Mouse (Mus musculus) neural tube, embryonic 15.5 days (tissue): ENCODE results near the gene Ttl. TPM values are rescaled to one million over a fixed set of nuclear protein-coding genes. Genes with fewer than 3 reads are reported as not detected.

Source experiments
- ATAC-seq: fragments of 200-750 bp; cut with Nextera tagmentation; 2 replicates; pipeline ENCODE4 v1.8.0; 2017; ENCODE audit warnings: mild to moderate bottlenecking, moderate TSS enrichment, moderate library complexity; ENCODE audit not compliant: low FRiP score
- H3K27ac ChIP-seq: fragments of 300-500 bp; sonication (generic); replicated peaks from 2 replicates; pipeline ENCODE4 v1.5.1; 2015; ENCODE audit warnings: mild to moderate bottlenecking, inconsistent platforms
- H3K27me3 ChIP-seq: fragments of 300-500 bp; sonication (generic); replicated peaks from 2 replicates; pipeline ENCODE4 v1.6.1; 2015; ENCODE audit warnings: inconsistent platforms
- H3K36me3 ChIP-seq: fragments of 300-500 bp; sonication (generic); 2 replicates; pipeline ENCODE4 v1.6.1; 2015; ENCODE audit warnings: inconsistent platforms
- H3K4me1 ChIP-seq: fragments of 300-500 bp; sonication (generic); 2 replicates; pipeline ENCODE4 v1.6.1; 2015; ENCODE audit warnings: inconsistent platforms
- H3K4me2 ChIP-seq: fragments of 300-500 bp; sonication (generic); 2 replicates; pipeline ENCODE4 v1.6.1; 2015; ENCODE audit warnings: inconsistent platforms, mild to moderate bottlenecking, moderate library complexity
- H3K4me3 ChIP-seq: fragments of 300-500 bp; sonication (generic); replicated peaks from 2 replicates; pipeline ENCODE4 v1.5.1; 2015; ENCODE audit warnings: mild to moderate bottlenecking, inconsistent platforms
- H3K9ac ChIP-seq: fragments of 300-500 bp; sonication (generic); replicated peaks from 2 replicates; pipeline ENCODE4 v1.6.1; 2015; ENCODE audit warnings: mild to moderate bottlenecking, inconsistent platforms
- H3K9me3 ChIP-seq: fragments of 300-500 bp; sonication (generic); replicated peaks from 2 replicates; pipeline ENCODE4 v1.6.1; 2016; ENCODE audit warnings: inconsistent platforms
- WGBS: fragments of 180-500 bp; shearing (Covaris S2); methylation state at CpG from one replicate; pipeline ENCODE4 v1.1.7; 2015; ENCODE audit warnings: mixed read lengths; 5-methylcytosine and 5-hydroxymethylcytosine counted together
- polyA plus RNA-seq: library from polyadenylated mRNA; unstranded; fragments of >200 nt; fragmentation: Nextera tagmentation; extraction: Ambion mirVana; gene quantifications from 2 replicates; pipeline ENCODE4 v1.2.1, GENCODE M21; 2015

The Ttl gene
- polyA plus RNA-seq, 1 experiment from 2014 or later = 45.4 TPM

DNA sequence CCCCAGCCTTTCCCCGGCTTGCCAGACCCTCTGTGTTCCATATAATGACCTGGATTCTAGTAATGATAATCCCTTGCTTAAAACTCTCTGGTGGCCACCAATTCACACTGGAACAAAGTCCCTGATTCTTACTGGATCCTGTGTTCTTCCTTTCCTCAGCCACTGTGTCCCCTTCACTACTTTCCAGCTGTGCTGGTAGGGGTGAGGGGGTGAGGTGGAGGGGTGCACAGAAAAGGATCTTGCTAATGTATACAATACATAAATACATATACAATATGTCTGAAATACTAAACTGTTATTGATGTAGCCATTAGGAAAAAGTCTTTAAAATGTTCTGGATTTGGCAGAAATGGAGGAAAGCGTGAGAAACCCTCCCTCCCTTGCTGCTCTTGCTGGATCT, 65.0 kb downstream of the Ttl start:
- H3K4me1 ChIP-seq = peaks cover 17% of the 10 kb centered on the region
- H3K27me3 ChIP-seq = no peaks in the 10 kb centered on the region
- H3K36me3 ChIP-seq = peaks cover 38% of the 10 kb centered on the region
- peaks cover 6% of the 10 kb centered on the region; the same call in 1 of the 2 replicates for H3K9me3 ChIP-seq
- WGBS = 97% methylated on average over 2 of the region's 2 CpGs
- no peak for ATAC-seq
- H3K27ac ChIP-seq = peak overlapping the region; percentile 90; the same call in 1 of the 2 replicates
- peak overlapping the region; percentile 62 for H3K4me3 ChIP-seq
- peak overlapping the region; percentile 84 for H3K4me2 ChIP-seq
- H3K9ac ChIP-seq = peak overlapping the region; percentile 68; the same call in 1 of the 2 replicates

DNA sequence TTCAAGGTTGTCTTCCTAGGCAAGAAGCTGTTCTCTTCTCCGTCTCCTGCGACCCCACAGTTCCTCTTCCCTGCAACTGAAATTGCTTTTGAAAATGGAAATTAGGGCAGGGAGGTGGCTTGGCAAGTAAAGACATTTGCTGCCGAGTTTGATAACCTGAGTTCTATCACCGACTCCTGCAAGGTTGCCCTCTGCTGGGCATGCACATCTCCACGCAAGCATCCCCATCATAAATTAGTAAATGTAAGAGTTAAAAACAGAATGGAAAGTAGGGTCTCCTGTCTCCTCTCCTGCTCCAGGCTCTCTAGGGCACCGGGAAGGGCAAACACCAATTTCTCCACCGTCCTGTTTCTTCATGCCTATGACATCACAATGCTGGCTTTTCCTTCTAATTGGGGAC, 66.5 kb downstream of the Ttl start:
- Histone ChIP-seq H3K4me1 (peaks cover 17% of the 10 kb centered on the region), H3K9ac (no peak overlapping the region), H3K4me2 (no peak overlapping the region), H3K9me3 (peaks cover 6% of the 10 kb centered on the region; the same call in 1 of the 2 replicates), H3K36me3 (peaks cover 25% of the 10 kb centered on the region), H3K27me3 (no peaks in the 10 kb centered on the region), H3K4me3 (no peak overlapping the region), H3K27ac (no peak overlapping the region)
- 93% methylated on average over 7 of the region's 7 CpGs for WGBS
- no peak for ATAC-seq

DNA sequence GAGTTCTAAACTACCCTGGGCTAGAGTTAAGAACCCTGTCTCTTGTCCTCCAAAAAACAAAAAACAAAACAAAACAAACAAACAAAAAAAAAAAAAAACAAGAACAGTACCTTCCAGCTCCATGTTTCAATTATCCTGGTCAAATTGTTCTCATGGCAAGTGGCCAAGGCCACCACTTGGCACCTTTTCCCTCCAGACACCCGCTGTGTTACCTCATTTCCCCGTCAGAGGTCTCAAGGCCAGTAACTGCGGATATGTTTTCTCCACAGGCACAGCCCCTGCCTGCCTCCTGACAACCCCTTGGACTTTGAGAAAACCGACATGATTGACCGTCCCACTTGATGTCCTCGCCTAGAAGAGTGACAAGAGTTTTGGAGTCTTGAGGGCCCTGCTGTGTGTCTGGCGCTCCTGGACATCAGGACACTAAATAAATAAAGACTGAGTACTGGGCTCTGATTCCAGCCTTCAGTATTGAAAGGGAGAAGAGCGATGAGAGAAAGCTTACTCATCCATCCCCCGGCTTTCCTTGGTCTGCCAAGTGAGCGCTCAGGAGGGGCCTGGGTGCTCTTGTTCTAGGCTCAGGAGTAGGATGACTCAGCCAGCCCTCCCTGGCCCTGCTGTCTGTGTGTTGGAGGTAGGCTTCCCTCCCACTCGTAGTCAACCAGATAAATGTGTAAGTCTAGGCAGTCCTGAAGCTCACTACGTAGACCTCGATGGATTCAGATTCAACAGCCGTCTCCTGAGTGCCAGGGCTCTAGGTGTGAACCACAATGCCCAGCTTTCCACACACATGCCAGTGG, 67.5 kb downstream of the Ttl start:
- no peak overlapping the region for H3K4me3 ChIP-seq
- H3K9ac ChIP-seq = no peak overlapping the region
- H3K4me1 ChIP-seq = peaks cover 17% of the 10 kb centered on the region
- peaks cover 6% of the 10 kb centered on the region; the same call in 1 of the 2 replicates for H3K9me3 ChIP-seq
- H3K4me2 ChIP-seq = no peak overlapping the region
- no peak for ATAC-seq
- H3K27me3 ChIP-seq = no peaks in the 10 kb centered on the region
- H3K36me3 ChIP-seq = peaks cover 20% of the 10 kb centered on the region
- no peak overlapping the region for H3K27ac ChIP-seq
- 97% methylated on average over 14 of the region's 14 CpGs for WGBS

DNA sequence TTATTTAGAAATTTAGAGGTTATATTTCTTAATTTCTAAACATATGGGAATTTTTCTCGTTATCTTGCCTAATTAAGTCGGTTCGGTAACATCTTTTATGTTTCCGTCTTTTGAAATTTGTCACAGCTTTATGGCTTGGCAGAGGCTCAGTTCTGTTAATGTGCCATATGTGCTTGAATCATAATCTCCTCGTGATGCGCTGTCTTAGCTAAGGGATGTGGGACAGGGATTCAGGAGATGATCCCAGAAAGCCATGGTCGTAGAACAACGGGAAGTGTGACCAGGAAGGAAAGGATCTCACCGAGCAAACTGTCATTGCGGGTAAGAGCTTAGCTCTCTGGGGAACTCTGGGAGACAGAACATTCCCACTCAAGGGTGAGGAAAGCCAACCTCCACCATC, 74.2 kb downstream of the Ttl start:
- H3K4me1 ChIP-seq = no peaks in the 10 kb centered on the region

More for the DNA sequence above, 74.2 kb downstream of the Ttl start:
- Histone ChIP-seq H3K9ac (no peak overlapping the region), H3K27ac (peak overlapping the region; percentile 49; the same call in 1 of the 2 replicates), H3K4me3 (no peak overlapping the region), H3K27me3 (no peaks in the 10 kb centered on the region), H3K4me2 (no peak overlapping the region), H3K36me3 (no peaks in the 10 kb centered on the region), H3K9me3 (no peaks in the 10 kb centered on the region)
- ATAC-seq = no peak
- WGBS = 71% methylated on average over 10 of the region's 10 CpGs

Other genes with a start within 250 kb of the Ttl start
- 37.4 and 37.6 TPM in 2 replicates for gene Tmem87b, start 247.8 kb upstream of the Ttl start, polyA plus RNA-seq
- 3.4 and 4.2 TPM in 2 replicates for gene Fbln7, start 203.0 kb upstream of the Ttl start, polyA plus RNA-seq
- 11.5 and 12.6 TPM in 2 replicates for gene Zc3h8, start 121.9 kb upstream of the Ttl start, polyA plus RNA-seq
- gene Zc3h6, start 98.5 kb upstream of the Ttl start, polyA plus RNA-seq = 2.7 and 3.7 TPM in 2 replicates
- gene Gm10762, start 98.2 kb upstream of the Ttl start, polyA plus RNA-seq = 16.8 and 18.9 TPM in 2 replicates
- 0.68 and 0.86 TPM in 2 replicates for gene Vinac1, start 17.8 kb upstream of the Ttl start, polyA plus RNA-seq
- gene Polr1b, start 35.1 kb downstream of the Ttl start, polyA plus RNA-seq = 14.5 and 20.4 TPM in 2 replicates
- gene Chchd5, start 63.8 kb downstream of the Ttl start, polyA plus RNA-seq = 22.6 and 23.6 TPM in 2 replicates
- 48.2 and 48.9 TPM in 2 replicates for gene Slc20a1, start 132.8 kb downstream of the Ttl start, polyA plus RNA-seq
- gene Ckap2l, start 231.3 kb downstream of the Ttl start, polyA plus RNA-seq = 5.8 and 14.6 TPM in 2 replicates
- gene Il1a, start 244.0 kb downstream of the Ttl start, polyA plus RNA-seq = 0.20 and 0.36 TPM in 2 replicates